Mouse (Mus musculus) E14TG2a.4 (cell line): Measurements from ENCODE around the gene Nap1l5.

Experiments used
- H3K27me3 ChIP-seq: 2 replicates; pipeline ENCODE4 v1.6.1; 2014; ENCODE audit warnings: low read length, control low read depth; ENCODE audit not compliant: insufficient read depth
- H3K36me3 ChIP-seq: 2 replicates; pipeline ENCODE4 v1.6.1; 2014; ENCODE audit warnings: low read length, control low read depth; ENCODE audit not compliant: insufficient read depth
- H3K4me1 ChIP-seq: replicated peaks from 2 replicates; pipeline ENCODE4 v1.6.1; 2014; ENCODE audit warnings: low read depth, low read length, control low read depth
- H3K4me3 ChIP-seq: replicated peaks from 2 replicates; pipeline ENCODE4 v1.5.1; 2014; ENCODE audit warnings: mild to moderate bottlenecking, low read length
- H3K9me3 ChIP-seq: 2 replicates; pipeline ENCODE4 v1.6.1; 2014; ENCODE audit warnings: low read length, control low read depth
- CTCF ChIP-seq: conservative IDR thresholded peaks from 2 replicates; pipeline ENCODE4 v1.5.1; 2014; ENCODE audit warnings: low read length
- NANOG ChIP-seq: IDR thresholded peaks from 2 replicates; pipeline ENCODE4 v1.6.1; 2014; ENCODE audit warnings: borderline replicate concordance, low read length, mixed read lengths
- POU5F1 ChIP-seq: IDR thresholded peaks from 2 replicates; pipeline ENCODE4 v1.6.1; 2014; ENCODE audit warnings: low read length, borderline replicate concordance

The Nap1l5 gene

DNA sequence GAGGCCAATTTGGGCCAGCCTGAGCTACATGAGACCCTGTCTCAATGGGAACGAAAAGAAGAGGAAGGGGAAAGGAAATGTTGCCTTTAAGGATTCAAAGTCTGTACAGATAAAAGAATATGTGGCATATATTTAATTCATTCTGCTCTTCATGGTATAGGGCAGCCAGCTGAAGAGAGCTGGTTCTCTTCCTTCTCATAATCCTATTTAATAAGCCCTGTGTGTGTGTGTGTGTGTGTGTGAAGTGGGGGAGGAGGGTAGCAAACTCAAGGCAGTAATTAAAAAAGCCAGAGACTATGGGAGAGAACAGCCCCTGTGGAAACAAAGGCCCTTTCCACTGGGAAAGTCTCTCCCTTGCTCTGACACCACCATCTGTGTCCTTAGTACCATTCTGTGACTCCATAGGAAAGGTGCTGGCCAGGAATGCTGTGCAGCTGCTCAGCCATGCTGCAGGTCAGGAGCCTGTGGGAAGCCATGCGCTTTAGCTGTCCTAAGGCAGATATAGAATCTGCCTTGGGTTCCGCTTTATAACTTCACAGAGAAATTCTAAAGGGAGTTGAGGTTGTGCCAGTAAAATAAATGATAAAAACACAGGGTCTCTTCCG lies 43.1 kb downstream of the Nap1l5 start:
- Histone ChIP-seq H3K27me3 (no peaks in the 10 kb centered on the region), H3K36me3 (0 out of 2 replicates have a peak, but pooled peaks cover 3% of the 10 kb centered on the region), H3K9me3 (peaks cover 6% of the 10 kb centered on the region; the same call in 1 of the 2 replicates), H3K4me3 (no peak overlapping the region), H3K4me1 (no peaks in the 10 kb centered on the region)
- TF ChIP-seq CTCF, result no peak
- TF ChIP-seq POU5F1, result no peak
- no peak for TF ChIP-seq NANOG

DNA sequence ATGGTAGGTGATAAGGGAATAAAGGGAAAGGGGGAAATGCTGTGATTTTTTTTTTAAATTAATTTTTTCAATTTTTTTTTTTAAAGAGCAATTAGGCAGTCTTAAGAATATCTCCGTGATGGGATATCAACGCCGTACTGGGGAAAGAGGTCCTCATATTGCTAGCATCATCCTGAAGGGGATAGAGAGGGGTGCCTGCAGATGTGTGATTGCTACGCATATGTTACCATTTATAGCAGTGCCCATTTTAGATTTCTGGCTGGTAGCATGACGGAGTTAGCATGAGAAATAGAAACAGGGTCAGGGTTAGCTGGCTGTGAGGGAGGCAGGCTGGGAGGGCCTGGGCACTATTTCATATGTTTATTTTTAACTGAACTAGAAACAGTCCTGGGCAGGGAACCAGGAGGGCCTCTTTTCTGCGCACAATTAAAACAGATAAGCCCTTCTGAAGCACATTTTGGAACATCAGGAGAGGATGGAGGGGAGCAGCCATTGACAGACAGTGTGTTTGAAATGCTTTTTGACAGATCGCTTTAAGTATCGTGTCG lies 44.4 kb downstream of the Nap1l5 start:
- TF ChIP-seq POU5F1 (no peak), CTCF (no peak)
- Histone ChIP-seq H3K36me3 (0 out of 2 replicates have a peak, but pooled peaks cover 3% of the 10 kb centered on the region), H3K4me1 (no peaks in the 10 kb centered on the region), H3K27me3 (no peaks in the 10 kb centered on the region), H3K9me3 (peaks cover 6% of the 10 kb centered on the region; the same call in 1 of the 2 replicates), H3K4me3 (no peak overlapping the region)

DNA sequence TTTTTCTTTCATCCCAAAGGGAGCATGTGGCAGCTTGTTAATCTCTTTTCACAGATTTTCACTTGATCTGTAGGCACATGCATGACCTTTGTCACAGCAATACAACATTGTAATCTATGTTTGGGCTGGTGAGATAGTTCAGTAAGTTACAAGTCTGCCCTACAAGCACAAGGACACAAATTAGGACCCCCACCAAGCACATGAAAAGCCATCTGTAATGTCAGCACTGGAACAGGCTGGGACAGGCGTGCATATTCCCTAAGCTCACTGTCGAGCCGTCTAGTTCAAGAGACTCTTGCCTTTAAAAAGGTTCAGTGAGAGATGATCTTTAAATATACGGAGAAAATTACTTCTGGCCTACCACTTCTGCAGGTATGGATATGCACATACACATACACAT lies 47.4 kb downstream of the Nap1l5 start:
- no peaks in the 10 kb centered on the region for H3K9me3 ChIP-seq
- H3K4me1 ChIP-seq, result no peaks in the 10 kb centered on the region
- TF ChIP-seq NANOG (no peak), POU5F1 (no peak), CTCF (no peak)
- 0 out of 2 replicates have a peak, but pooled peaks cover 3% of the 10 kb centered on the region for H3K36me3 ChIP-seq
- no peaks in the 10 kb centered on the region for H3K27me3 ChIP-seq
- no peak overlapping the region for H3K4me3 ChIP-seq

DNA sequence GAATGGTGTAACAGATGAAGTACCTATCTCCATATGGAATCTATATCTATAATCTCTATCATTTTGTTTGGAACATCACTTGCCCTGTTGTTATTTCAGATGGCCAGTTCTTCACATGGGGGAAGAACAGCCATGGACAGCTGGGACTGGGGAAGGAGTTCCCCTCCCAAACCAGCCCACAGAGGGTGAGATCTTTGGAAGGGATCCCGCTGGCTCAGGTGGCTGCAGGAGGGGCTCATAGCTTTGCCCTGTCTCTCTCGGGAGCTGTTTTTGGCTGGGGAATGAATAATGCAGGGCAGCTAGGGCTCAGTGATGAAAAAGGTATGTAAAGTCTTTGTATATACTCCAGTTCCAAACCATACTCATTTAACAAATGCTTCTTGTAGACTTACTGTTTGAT lies 50.4 kb downstream of the Nap1l5 start:
- no peaks in the 10 kb centered on the region for H3K4me1 ChIP-seq
- H3K4me3 ChIP-seq, result no peak overlapping the region
- H3K27me3 ChIP-seq, result no peaks in the 10 kb centered on the region
- H3K36me3 ChIP-seq, result 0 out of 2 replicates have a peak, but pooled peaks cover 3% of the 10 kb centered on the region
- no peaks in the 10 kb centered on the region for H3K9me3 ChIP-seq
- TF ChIP-seq NANOG (no peak), CTCF (no peak), POU5F1 (no peak)

GRCm38 (mm10) chr6:58855676-58856367 lies 51.1 kb downstream of the Nap1l5 start:
- H3K4me1 ChIP-seq, result no peaks in the 10 kb centered on the region
- H3K4me3 ChIP-seq, result no peak overlapping the region
- no peaks in the 10 kb centered on the region for H3K27me3 ChIP-seq
- no peaks in the 10 kb centered on the region for H3K9me3 ChIP-seq
- H3K36me3 ChIP-seq, result 0 out of 2 replicates have a peak, but pooled peaks cover 3% of the 10 kb centered on the region
- TF ChIP-seq NANOG (no peak), CTCF (no peak), POU5F1 (no peak)
